Mouse (Mus musculus) neural tube, embryonic 10.5 days (tissue): ENCODE data around the gene BC025920.

Experiments
- DNase-seq: peaks from one replicate; pipeline ENCODE4 v3.0.0-alpha.2; 2017; ENCODE audit warnings: low spot score; ENCODE audit errors: extremely low spot score

The BC025920 gene

GRCm38 (mm10) chr10:81572975-81573374 lies 33.1 kb upstream of the BC025920 start:
- no peak for DNase-seq

GRCm38 (mm10) chr10:81574081-81575056 lies 31.7 kb upstream of the BC025920 start, which contains the start of gene Tle2:
Tle2 (plus strand) TSS chr10:81574561.
- no peak for DNase-seq

- DNase-seq: peak; percentile 51
These were observed 30.9 kb upstream of the BC025920 start for GRCm38 (mm10) chr10:81575208-81575631.

- DNase-seq: no peak
These were observed 30.4 kb upstream of the BC025920 start for GRCm38 (mm10) chr10:81575695-81576094.

- no peak for DNase-seq
These were observed 26.1 kb upstream of the BC025920 start for GRCm38 (mm10) chr10:81579967-81580366.

GRCm38 (mm10) chr10:81580441-81581070 lies 25.5 kb upstream of the BC025920 start:
- DNase-seq: no peak

GRCm38 (mm10) chr10:81583347-81583746 lies 22.7 kb upstream of the BC025920 start:
- no peak for DNase-seq

- DNase-seq: no peak
These were observed 17.3 kb upstream of the BC025920 start for GRCm38 (mm10) chr10:81588739-81589138.

- no peak for DNase-seq
These were observed 14.2 kb upstream of the BC025920 start for GRCm38 (mm10) chr10:81591846-81592245.

GRCm38 (mm10) chr10:81592631-81593030 lies 13.4 kb upstream of the BC025920 start:
- DNase-seq: no peak

GRCm38 (mm10) chr10:81593223-81593622 lies 12.8 kb upstream of the BC025920 start:
- no peak for DNase-seq

GRCm38 (mm10) chr10:81593935-81594334 lies 12.1 kb upstream of the BC025920 start:
- DNase-seq: no peak

GRCm38 (mm10) chr10:81595599-81595998 lies 10.5 kb upstream of the BC025920 start:
- DNase-seq: no peak

- peak; percentile 52 for DNase-seq
These were observed 9.5 kb upstream of the BC025920 start for GRCm38 (mm10) chr10:81596611-81597010.

GRCm38 (mm10) chr10:81597137-81597950 lies 8.7 kb upstream of the BC025920 start:
- DNase-seq: peak; percentile 56

GRCm38 (mm10) chr10:81598342-81598741 lies 7.7 kb upstream of the BC025920 start:
- DNase-seq: no peak

- DNase-seq: no peak
These were observed 7.2 kb upstream of the BC025920 start for GRCm38 (mm10) chr10:81598871-81599270.

- DNase-seq: no peak
These were observed 6.4 kb upstream of the BC025920 start for GRCm38 (mm10) chr10:81599630-81600029.

- no peak for DNase-seq
These were observed 6.0 kb upstream of the BC025920 start for GRCm38 (mm10) chr10:81600096-81600495.

- peak; percentile 100 for DNase-seq
These were observed 5.3 kb upstream of the BC025920 start, which contains the start of gene Tle6 for GRCm38 (mm10) chr10:81600738-81601203. Tle6 (minus strand) TSS chr10:81601073.

- no peak for DNase-seq
These were observed 4.6 kb upstream of the BC025920 start for GRCm38 (mm10) chr10:81601396-81601905.
